Mouse (Mus musculus) heart, embryonic 15.5 days (tissue): ENCODE measurements around the gene Mphosph9. TPM values are rescaled to one million over a fixed set of nuclear protein-coding genes. Genes with fewer than 3 reads are reported as not detected.
A peak's percentile ranks its signal among the peaks of the same experiment; 100 is the strongest.
"Not testable (repeated sequence)": the region's sequence is repeated elsewhere in the genome, so short reads cannot be mapped to it uniquely, and the experiment has no call there.

Experiments used
- ATAC-seq: fragments of 200-750 bp; cut with Nextera tagmentation; replicated peaks from 2 replicates; pipeline ENCODE4 v1.8.0; 2017; ENCODE audit warnings: low read depth, moderate TSS enrichment; ENCODE audit not compliant: insufficient number of reproducible peaks, insufficient read depth, low FRiP score
- H3K27ac ChIP-seq: fragments of 300-500 bp; sonication (generic); 2 replicates; pipeline ENCODE4 v1.5.1; 2015; ENCODE audit warnings: mild to moderate bottlenecking, inconsistent platforms
- H3K27me3 ChIP-seq: fragments of 300-500 bp; sonication (generic); 2 replicates; pipeline ENCODE4 v1.6.1; 2015; ENCODE audit warnings: inconsistent platforms
- H3K36me3 ChIP-seq: fragments of 300-500 bp; sonication (generic); 2 replicates; pipeline ENCODE4 v1.6.1; 2015; ENCODE audit warnings: mild to moderate bottlenecking, inconsistent platforms
- H3K4me1 ChIP-seq: fragments of 300-500 bp; sonication (generic); replicated peaks from 2 replicates; pipeline ENCODE4 v1.6.1; 2015; ENCODE audit warnings: inconsistent platforms
- H3K4me2 ChIP-seq: fragments of 300-500 bp; sonication (generic); 2 replicates; pipeline ENCODE4 v1.6.1; 2015; ENCODE audit warnings: inconsistent platforms, mild to moderate bottlenecking, moderate library complexity
- H3K4me3 ChIP-seq: fragments of 300-500 bp; sonication (generic); 2 replicates; pipeline ENCODE4 v1.5.1; 2015; ENCODE audit warnings: mild to moderate bottlenecking, inconsistent platforms
- H3K9ac ChIP-seq: fragments of 300-500 bp; sonication (generic); 2 replicates; pipeline ENCODE4 v1.6.1; 2015; ENCODE audit warnings: mild to moderate bottlenecking, inconsistent platforms
- H3K9me3 ChIP-seq: fragments of 300-500 bp; sonication (generic); replicated peaks from 2 replicates; pipeline ENCODE4 v1.6.1; 2016; ENCODE audit warnings: inconsistent platforms
- WGBS: fragments of 180-500 bp; shearing (Covaris S2); methylation state at CpG from one replicate; pipeline ENCODE4 v1.1.7; 2015; ENCODE audit warnings: mixed read lengths; 5-methylcytosine and 5-hydroxymethylcytosine counted together
- polyA plus RNA-seq: library from polyadenylated mRNA; unstranded; fragments of >200 nt; fragmentation: Nextera tagmentation; extraction: Ambion mirVana; gene quantifications from 2 replicates; pipeline ENCODE4 v1.2.1, GENCODE M21; 2015

Mphosph9 gene
- 10.2 TPM in 2 replicates for polyA plus RNA-seq

DNA sequence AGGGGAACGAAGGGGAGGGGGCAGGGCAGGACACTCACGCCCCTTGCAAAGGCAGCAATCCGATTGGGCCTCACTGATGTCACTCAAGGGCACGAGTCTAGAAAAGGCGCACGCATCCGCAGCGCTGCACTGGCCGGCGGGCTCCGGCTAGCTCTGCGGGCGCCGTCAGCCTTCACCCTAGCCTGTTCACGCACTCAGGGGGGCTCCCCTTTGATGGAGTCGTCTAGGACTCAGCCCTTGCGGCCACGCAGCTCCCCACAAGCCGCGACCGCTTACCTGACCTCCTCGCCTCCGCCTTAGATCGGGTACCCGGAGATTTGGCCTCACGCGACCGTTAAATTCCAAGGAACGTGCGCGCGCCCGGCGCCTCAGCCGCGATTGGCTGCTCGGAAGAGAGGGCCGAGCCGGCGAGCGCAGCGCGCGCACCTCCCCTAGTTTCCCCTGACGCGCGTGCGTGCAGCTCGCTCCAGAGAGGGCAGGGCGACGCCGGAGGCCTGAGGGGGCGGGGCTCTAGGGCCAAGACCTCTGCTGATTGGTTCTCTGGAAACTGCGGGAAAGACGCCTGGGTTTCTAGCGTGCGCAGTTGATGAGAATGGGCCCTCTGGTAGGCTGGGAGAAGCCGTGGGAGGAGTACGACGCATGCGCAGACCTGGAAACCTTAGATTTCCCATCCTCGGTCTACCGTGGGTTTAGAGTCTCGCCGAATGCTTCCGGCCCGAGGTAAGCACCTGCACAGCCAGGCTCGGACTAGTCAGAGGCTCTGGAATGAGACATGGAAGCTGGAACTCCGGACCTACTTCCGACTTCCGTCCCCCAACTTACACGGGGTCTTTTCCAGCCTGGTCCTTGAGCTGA is at the start of gene Mphosph9, which contains the start of gene 2810006K23Rik:
Gene Mphosph9, minus strand, starts transcription at position 463 of the 855 bp plus-strand sequence.
Gene 2810006K23Rik, plus strand, starts transcription at position 580 of the 855 bp plus-strand sequence.
- under 1% methylated on average over 72 of the region's 72 CpGs for WGBS
- peak; percentile 97 for ATAC-seq
- peak within 1 kb of the TSS; percentile 87 for H3K4me3 ChIP-seq
- peak within 1 kb of the TSS; percentile 92 for H3K9ac ChIP-seq
- no peaks in the 10 kb centered on the region for H3K27me3 ChIP-seq
- peak within 1 kb of the TSS; percentile 98 for H3K27ac ChIP-seq
- peaks cover 16% of the 10 kb centered on the region for H3K4me1 ChIP-seq
- no peaks in the 10 kb centered on the region for H3K9me3 ChIP-seq
- peak within 1 kb of the TSS; percentile 90 for H3K4me2 ChIP-seq
- 0 out of 2 replicates have a peak, but pooled peaks cover 5% of the 10 kb centered on the region for H3K36me3 ChIP-seq

DNA sequence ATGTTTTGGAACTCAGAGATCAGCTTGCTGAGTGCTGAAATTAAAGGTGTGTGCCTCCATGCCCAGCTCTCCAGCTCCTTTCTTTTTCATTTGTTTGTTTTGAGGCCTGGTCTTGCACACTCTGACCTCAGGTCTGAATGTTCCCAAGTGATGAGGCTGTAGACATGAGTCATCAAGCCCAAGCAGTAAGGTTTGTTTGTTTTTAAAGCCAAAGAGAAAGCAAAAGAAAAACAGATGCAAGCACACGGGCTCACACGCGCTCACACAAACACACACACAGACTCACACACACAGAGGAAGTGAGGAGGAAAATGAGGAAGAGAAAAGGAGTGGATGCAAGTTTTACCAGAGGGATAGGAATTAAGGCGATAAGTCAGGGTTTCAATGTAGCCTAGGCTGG is 49.4 kb upstream of the Mphosph9 start:
- H3K4me3 ChIP-seq = no peak overlapping the region
- WGBS = 85% methylated on average over 4 of the region's 4 CpGs
- H3K4me1 ChIP-seq = no peaks in the 10 kb centered on the region
- no peaks in the 10 kb centered on the region for H3K27me3 ChIP-seq
- H3K9ac ChIP-seq = no peak overlapping the region
- H3K36me3 ChIP-seq = peaks cover 81% of the 10 kb centered on the region
- ATAC-seq = no peak
- no peaks in the 10 kb centered on the region for H3K9me3 ChIP-seq
- H3K27ac ChIP-seq = no peak overlapping the region
- no peak overlapping the region for H3K4me2 ChIP-seq

DNA sequence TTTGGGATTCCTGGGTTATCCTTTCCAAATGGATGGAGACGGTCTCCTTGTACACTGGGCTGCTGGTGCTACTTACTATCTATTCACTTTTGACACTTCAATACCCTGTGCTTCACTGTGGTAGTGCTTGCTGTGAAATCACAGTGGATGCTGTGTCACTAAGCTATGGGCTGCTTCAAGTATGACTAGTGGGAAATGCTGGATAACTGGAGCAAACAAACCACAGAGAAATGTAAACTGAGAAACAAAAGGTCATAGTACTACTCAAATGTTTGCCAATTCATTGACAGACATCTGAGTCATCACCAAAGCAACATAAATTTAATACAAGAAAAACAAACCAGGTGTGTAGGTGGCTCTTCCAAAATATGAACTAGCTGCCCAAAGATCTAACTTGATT is 48.6 kb upstream of the Mphosph9 start:
- peaks cover 81% of the 10 kb centered on the region for H3K36me3 ChIP-seq
- no peak overlapping the region for H3K4me2 ChIP-seq
- no peaks in the 10 kb centered on the region for H3K27me3 ChIP-seq
- no peaks in the 10 kb centered on the region for H3K9me3 ChIP-seq
- WGBS = 83% methylated on average over 1 of the region's 1 CpGs
- H3K4me1 ChIP-seq = no peaks in the 10 kb centered on the region
- no peak for ATAC-seq
- H3K9ac ChIP-seq = no peak overlapping the region
- H3K27ac ChIP-seq = no peak overlapping the region
- no peak overlapping the region for H3K4me3 ChIP-seq

DNA sequence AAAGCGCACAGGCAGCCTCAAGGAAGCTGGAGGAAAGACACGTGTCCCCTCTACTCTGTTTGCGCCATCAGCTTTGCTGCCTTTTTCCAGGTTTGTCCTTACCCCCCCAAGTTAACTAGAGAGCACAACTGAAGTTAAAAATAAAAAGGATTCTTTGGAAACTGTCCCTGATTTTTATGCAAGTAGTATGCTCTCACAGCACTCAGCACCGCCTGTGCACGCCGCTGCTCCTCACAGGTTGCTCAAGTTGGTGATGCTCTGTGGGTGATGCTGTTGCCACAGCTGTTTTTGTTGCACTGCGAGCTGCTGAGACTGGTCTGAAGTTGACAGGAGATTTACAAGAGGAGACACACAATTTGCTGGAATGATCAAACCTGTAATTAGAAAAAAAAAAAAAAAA is 46.5 kb upstream of the Mphosph9 start:
- Histone ChIP-seq H3K9me3 (no peaks in the 10 kb centered on the region), H3K4me1 (no peaks in the 10 kb centered on the region), H3K36me3 (peaks cover 83% of the 10 kb centered on the region), H3K4me3 (no peak overlapping the region), H3K4me2 (no peak overlapping the region), H3K27ac (no peak overlapping the region), H3K9ac (no peak overlapping the region), H3K27me3 (no peaks in the 10 kb centered on the region)
- 97% methylated on average over 7 of the region's 7 CpGs for WGBS
- no peak for ATAC-seq

DNA sequence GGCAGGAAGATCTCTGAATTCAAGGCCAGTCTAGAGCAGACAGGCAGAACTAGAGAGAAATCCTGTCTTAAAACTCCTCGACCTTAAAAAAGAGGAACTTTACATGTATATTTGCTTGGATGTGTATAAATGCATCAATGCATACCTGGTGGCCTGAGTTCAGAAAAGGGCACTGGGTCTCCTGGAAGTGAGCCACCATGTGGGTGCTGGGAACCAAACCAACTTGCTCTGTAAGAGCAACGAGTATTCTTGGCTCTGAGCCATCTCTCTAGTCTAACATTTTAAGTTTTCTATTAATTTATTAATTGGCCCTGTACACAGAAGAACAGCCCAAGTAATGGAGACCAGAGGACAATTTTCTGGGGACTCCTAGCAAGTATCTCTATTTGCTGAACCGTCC is 38.9 kb upstream of the Mphosph9 start:
- Histone ChIP-seq H3K9ac (no peak overlapping the region), H3K4me2 (no peak overlapping the region), H3K27ac (no peak overlapping the region), H3K4me3 (no peak overlapping the region), H3K27me3 (no peaks in the 10 kb centered on the region), H3K9me3 (no peaks in the 10 kb centered on the region), H3K36me3 (peaks cover 38% of the 10 kb centered on the region), H3K4me1 (no peaks in the 10 kb centered on the region)
- no peak for ATAC-seq
- WGBS = 66% methylated on average over 3 of the region's 3 CpGs

DNA sequence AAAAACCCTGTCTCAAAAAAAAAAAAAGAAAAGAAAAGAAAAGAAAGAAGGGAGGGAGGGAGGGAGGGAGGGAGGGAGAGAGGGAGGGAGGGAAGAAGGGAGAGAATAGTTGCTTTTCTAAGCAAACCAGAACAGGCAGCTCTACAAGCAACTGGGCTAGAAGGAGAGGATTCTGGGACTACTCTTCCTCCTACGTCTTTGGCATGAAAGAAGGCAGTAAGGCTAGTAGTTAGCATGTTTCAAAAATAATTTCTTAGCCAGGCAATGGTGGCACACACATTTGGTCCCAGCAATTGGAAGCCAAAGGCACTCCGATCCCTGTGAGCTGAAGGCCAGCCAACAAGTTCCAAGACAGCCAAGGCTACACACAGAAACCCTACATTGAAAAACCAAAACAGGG is 38.0 kb upstream of the Mphosph9 start:
- no peak for ATAC-seq
- H3K4me2 ChIP-seq = no peak overlapping the region
- WGBS = 90% methylated on average over 2 of the region's 2 CpGs

DNA sequence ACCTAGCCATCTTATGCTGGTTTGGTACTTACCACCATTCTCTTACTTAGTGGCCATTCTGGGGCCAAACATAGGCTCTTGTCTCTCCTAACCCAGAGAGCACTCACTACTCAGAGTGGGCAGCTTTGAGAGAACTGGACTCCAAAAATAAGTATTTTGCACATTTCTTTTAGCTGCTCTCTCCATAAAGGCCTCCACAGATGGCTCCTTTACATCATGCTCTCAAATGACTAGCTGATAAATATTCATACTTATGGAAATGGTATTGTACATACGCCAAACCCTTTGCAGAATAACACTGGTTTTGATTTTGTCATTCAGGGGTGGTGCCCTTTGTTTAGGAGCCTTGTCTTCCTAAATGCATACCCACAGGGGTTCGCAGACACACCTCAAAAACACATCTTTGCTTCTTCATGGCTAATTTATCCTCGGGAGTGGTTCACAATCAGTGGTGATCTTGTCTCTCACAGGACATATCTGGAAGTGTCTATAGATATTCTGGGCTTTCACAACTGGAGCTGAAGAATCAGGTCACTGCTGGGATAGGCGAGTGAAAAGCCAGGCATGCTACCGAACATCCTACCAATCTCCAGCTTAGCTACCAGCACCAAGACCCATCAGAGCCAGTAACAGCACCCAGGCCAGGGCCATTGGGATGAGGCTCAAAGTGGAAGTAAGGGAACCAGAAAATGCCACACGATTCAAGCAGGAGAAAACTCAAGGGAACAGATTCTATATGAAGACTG is 36.6 kb upstream of the Mphosph9 start:
- Histone ChIP-seq H3K4me2 (no peak overlapping the region), H3K27ac (no peak overlapping the region), H3K36me3 (peaks cover 15% of the 10 kb centered on the region), H3K4me3 (no peak overlapping the region), H3K9ac (no peak overlapping the region), H3K27me3 (no peaks in the 10 kb centered on the region), H3K4me1 (no peaks in the 10 kb centered on the region), H3K9me3 (no peaks in the 10 kb centered on the region)
- no peak for ATAC-seq
- WGBS = 87% methylated on average over 6 of the region's 6 CpGs

More for the DNA sequence above, 38.0 kb upstream of the Mphosph9 start:
- Histone ChIP-seq H3K9me3 (no peaks in the 10 kb centered on the region), H3K27me3 (no peaks in the 10 kb centered on the region), H3K36me3 (peaks cover 28% of the 10 kb centered on the region), H3K9ac (no peak overlapping the region), H3K4me3 (no peak overlapping the region), H3K4me1 (no peaks in the 10 kb centered on the region), H3K27ac (no peak overlapping the region)

DNA sequence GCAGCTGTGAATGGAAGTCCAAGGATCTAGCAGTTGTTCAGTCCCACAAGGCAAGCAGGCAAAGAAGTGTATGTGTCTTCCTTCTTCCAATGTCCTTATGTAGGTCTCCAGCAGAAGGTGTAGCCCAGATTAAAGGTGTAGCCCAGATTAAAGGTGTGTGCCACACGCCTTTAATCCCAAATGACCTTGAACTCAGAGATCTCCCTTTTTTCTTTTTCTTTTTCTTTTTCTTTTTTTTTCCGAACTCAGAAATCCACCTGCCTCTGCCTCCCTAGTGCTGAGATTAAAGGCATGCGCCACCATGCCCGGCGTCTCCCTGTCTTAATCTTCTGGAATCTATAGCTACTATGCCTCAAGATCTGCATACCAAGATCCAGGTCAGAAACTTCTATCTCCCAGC is 35.2 kb upstream of the Mphosph9 start, which contains the start of gene Cdk2ap1:
Gene Cdk2ap1, minus strand, starts transcription at position 101 of the 400 bp plus-strand sequence.
- H3K9me3 ChIP-seq, H3K9ac ChIP-seq, H3K4me3 ChIP-seq, H3K36me3 ChIP-seq, ATAC-seq, H3K4me2 ChIP-seq, H3K27me3 ChIP-seq, H3K4me1 ChIP-seq, H3K27ac ChIP-seq: not testable (repeated sequence)
- 92% methylated on average over 5 of the region's 5 CpGs for WGBS

DNA sequence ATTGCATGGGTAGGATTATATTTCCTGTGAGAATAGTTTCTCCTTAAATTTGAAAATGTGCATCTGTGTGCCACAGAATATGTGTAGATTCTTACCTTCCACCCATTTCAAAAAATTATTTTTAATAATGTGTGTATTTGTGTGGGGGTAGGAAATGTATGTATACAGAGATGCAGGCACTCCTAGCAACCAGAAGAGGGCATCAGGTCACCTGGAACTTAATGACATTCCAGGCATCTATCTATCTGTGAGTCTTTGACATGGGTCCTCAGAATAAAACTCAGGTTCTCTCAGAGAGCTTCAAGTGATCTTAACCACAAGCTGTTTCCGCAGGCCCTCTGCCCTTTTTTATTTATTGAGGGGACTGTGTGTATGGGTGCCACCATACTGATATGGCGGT is 31.9 kb upstream of the Mphosph9 start:
- H3K4me1 ChIP-seq = peaks cover 2% of the 10 kb centered on the region; the same call in 1 of the 2 replicates
- 75% methylated on average over 2 of the region's 2 CpGs for WGBS
- H3K4me2 ChIP-seq = no peak overlapping the region
- H3K36me3 ChIP-seq = no peaks in the 10 kb centered on the region
- ATAC-seq = no peak
- H3K27me3 ChIP-seq = no peaks in the 10 kb centered on the region
- H3K27ac ChIP-seq = no peak overlapping the region
- no peak overlapping the region for H3K9ac ChIP-seq
- no peaks in the 10 kb centered on the region for H3K9me3 ChIP-seq
- H3K4me3 ChIP-seq = no peak overlapping the region

DNA sequence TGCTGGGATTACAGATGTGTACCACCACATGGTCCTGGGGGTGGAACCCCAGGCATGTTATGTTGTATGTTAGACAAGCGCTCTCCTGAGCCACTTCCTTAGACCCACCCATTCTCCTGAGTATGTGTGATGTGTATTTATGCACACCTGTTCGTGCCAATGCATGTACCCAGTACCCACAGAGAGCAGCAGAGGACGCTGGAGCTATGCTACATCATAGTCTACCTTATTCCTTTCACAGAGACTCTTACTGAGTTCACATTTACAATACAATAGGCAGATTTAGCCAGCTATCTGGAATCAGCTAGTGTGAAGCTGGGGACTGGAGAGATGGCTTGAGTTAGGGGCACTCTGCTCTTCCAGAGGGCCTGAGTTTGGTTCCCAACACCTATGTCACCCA is 28.9 kb upstream of the Mphosph9 start:
- H3K36me3 ChIP-seq = no peaks in the 10 kb centered on the region
- H3K27me3 ChIP-seq = no peaks in the 10 kb centered on the region
- no peak overlapping the region for H3K4me3 ChIP-seq
- H3K27ac ChIP-seq = no peak overlapping the region
- H3K4me2 ChIP-seq = no peak overlapping the region
- H3K9me3 ChIP-seq = no peaks in the 10 kb centered on the region
- no peak for ATAC-seq
- H3K4me1 ChIP-seq = peaks cover 11% of the 10 kb centered on the region
- WGBS = 45% methylated on average over 3 of the region's 3 CpGs
- H3K9ac ChIP-seq = no peak overlapping the region

DNA sequence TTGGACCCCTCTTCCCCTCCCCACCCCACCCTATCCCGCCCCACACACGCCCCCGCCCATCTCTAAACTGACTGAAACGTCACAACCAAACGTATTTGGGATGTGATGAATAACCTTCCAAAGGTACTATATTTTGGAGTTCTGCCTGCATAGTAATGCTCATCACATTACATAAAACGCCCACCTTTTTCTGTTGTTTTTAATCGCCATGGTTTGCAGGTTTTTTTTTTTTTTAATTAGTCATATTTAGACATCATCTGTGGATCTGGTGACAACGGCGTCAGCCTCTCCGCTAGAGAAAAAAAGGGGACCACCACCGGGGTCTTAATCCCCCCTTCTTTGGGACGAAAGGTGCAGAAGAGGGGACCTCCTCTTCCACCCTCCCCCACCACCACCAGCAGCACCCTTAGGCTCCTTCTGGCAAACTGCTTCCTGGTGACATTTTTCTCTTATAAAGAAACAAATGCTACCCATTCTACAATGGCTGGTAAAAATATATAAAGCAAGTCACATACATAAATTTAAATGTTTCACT is 27.7 kb upstream of the Mphosph9 start:
- peak overlapping the region; percentile 94 for H3K4me2 ChIP-seq
- no peak for ATAC-seq
- 4% methylated on average over 12 of the region's 12 CpGs for WGBS
- peak overlapping the region; percentile 97 for H3K4me3 ChIP-seq
- no peaks in the 10 kb centered on the region for H3K27me3 ChIP-seq
- peaks cover 23% of the 10 kb centered on the region for H3K4me1 ChIP-seq
- no peaks in the 10 kb centered on the region for H3K9me3 ChIP-seq
- peak overlapping the region; percentile 28 for H3K9ac ChIP-seq
- H3K36me3 ChIP-seq = no peaks in the 10 kb centered on the region
- no peak overlapping the region for H3K27ac ChIP-seq
